Mouse (Mus musculus) gastrocnemius, adult 8-10 months (tissue): ENCODE data around the gene Rftn2. TPM values are rescaled to one million over a fixed set of nuclear protein-coding genes. Genes with fewer than 3 reads are reported as not detected.

Experiments
- DNase-seq, 2 experiments: peaks; one replicate each; pipeline ENCODE4 v3.0.0; 2022; ENCODE audit warnings: low spot score in 2 of 2
- total RNA-seq, 4 experiments: library from RNA; stranded (reverse); gene quantifications; 2 replicates each; pipeline ENCODE4 v1.2.4; 2022

Rftn2 gene
- total RNA-seq = 1 to 10 TPM; 2.2 to 4.0 (median 3.5) TPM

- no peak for DNase-seq
Measured at GRCm38 (mm10) chr1:55226011-55226857, at the start of gene Rftn2. Gene Rftn2, minus strand, starts transcription at chr1:55226782.

GRCm38 (mm10) chr1:55265447-55265846, 38.9 kb upstream of the Rftn2 start:
- DNase-seq = no peak

- DNase-seq = no peak
Measured at GRCm38 (mm10) chr1:55264385-55264784, 37.8 kb upstream of the Rftn2 start.

GRCm38 (mm10) chr1:55246374-55246773, 19.8 kb upstream of the Rftn2 start:
- no peak for DNase-seq

- DNase-seq = no peak
Measured at GRCm38 (mm10) chr1:55239237-55239636, 12.7 kb upstream of the Rftn2 start.

GRCm38 (mm10) chr1:55238496-55238895, 11.9 kb upstream of the Rftn2 start:
- no peak for DNase-seq

GRCm38 (mm10) chr1:55237643-55238161, 11.1 kb upstream of the Rftn2 start:
- no peak for DNase-seq

- DNase-seq = peak; percentile 88 to 91
Measured at GRCm38 (mm10) chr1:55236890-55237642, 10.5 kb upstream of the Rftn2 start, which contains the start of gene Mars2. Gene Mars2, plus strand, starts transcription at chr1:55237177.

- DNase-seq = no peak
Measured at GRCm38 (mm10) chr1:55236487-55236886, 9.9 kb upstream of the Rftn2 start.

GRCm38 (mm10) chr1:55234910-55235520, 8.4 kb upstream of the Rftn2 start:
- no peak for DNase-seq

- no peak for DNase-seq
Measured at GRCm38 (mm10) chr1:55228256-55228884, 1.8 kb upstream of the Rftn2 start.

GRCm38 (mm10) chr1:55227376-55227775, 794 bp upstream of the Rftn2 start:
- DNase-seq = no peak

GRCm38 (mm10) chr1:55225398-55225797, 1.2 kb downstream of the Rftn2 start:
- DNase-seq = no peak

- DNase-seq = no peak
Measured at GRCm38 (mm10) chr1:55224111-55224510, 2.5 kb downstream of the Rftn2 start.

- no peak for DNase-seq
Measured at GRCm38 (mm10) chr1:55223026-55223425, 3.6 kb downstream of the Rftn2 start.

- no peak for DNase-seq
Measured at GRCm38 (mm10) chr1:55221352-55221751, 5.2 kb downstream of the Rftn2 start.

- DNase-seq = no peak
Measured at GRCm38 (mm10) chr1:55217191-55217590, 9.4 kb downstream of the Rftn2 start.

GRCm38 (mm10) chr1:55215185-55215813, 11.3 kb downstream of the Rftn2 start:
- no peak for DNase-seq

- DNase-seq = no peak
Measured at GRCm38 (mm10) chr1:55213936-55214335, 12.6 kb downstream of the Rftn2 start.

GRCm38 (mm10) chr1:55213475-55213874, 13.1 kb downstream of the Rftn2 start:
- no peak for DNase-seq

- DNase-seq = no peak
Measured at GRCm38 (mm10) chr1:55212771-55213170, 13.8 kb downstream of the Rftn2 start.
